Mouse (Mus musculus): Measurements from ENCODE around the gene Pygb.

Gene Pygb

DNA sequence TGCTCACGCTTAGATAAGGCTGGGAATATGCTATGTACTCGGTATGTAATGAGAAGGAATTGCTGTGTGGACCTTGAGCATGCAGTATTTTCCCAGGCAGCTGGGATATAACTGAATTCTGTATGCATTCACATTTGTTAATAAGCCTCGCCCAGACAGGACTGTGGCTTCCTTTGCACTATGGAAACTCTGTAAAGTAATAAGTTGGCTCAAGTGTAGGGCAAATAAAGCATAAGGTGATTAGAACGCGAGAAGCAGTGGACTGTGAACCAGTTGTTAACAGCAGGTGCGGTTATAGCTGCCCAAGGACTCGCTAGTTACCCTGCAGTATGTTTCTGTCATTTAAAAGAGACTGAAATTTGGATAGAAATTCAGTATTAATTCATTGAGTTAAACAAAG, 11.5 kb downstream of the Pygb start:
- no peak for DNase-seq

DNA sequence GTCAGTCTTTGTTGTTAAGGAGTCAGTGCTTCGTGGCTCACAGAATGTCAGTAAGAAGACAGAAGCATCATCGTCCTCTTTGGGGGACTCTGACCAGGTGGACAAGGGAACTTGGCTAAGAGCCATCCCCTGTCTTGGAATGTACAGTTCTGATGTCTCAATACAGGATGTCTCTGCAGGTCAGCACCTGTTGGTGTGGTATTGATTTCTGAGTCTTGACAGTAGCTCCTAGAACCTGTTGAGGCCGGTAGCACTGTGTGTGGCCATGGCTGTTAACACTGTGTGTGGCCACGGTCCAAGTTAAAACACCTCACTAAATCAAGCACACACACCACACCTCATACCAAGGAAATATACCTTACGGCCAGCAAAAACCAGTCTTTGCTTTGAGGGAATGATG, 14.1 kb downstream of the Pygb start:
- DNase-seq = no peak

DNA sequence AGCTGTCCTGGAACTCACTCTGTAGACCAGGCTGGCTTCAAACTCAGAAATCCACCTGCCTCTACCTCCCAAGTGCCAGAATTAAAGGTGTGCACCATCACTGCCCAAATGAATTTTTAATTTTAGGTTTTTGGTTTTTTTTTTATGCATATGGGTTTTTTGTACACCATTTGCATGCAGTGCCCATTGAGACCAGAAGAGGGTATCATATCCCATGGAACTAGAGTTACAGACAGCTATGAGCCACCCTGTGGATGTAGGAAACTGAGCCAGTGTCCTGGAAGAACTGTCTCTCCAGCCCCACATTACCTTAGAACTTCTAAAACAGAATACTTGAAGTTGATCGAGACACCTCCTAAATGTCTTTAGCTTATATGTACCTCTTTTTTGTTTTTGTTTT, 16.5 kb downstream of the Pygb start:
- no peak for DNase-seq

DNA sequence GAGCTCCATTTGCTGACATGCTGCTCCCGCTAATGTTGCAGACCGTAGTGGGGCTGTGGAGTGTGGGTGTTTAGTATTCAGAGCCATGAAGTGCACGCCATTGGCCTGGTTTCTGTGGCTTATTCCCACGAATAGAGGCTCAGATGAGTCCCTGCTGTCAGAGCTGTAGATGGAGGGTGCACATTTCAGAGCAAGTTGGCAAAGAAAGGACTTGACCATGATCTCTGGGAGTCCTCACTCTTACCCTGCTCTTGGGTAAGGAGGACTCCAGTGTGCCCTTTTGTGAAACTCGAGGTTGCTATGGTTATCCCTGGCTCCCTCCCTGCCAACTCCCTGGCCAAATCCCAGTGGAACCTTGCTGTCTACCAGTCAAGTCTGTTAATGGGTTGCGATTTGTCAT, 21.8 kb downstream of the Pygb start:
- DNase-seq = no peak

DNA sequence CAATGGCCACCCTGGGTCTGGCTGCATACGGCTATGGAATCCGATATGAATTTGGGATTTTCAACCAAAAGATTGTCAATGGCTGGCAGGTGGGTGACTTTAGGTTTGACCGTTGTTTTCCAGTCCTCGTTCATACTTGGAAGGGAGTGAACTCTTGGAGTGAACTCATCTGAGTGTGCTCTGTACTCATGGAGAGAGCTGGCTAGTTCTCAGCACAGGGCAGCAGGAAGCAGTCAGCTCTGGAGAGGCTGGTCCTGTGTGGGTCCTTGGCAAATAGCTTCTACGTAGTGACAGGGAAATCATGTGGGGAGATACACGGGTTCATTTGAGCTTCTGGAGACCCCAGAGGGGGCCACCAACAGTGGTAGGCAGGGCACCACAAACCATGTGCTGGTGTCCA, 22.3 kb downstream of the Pygb start:
- DNase-seq = no peak

DNA sequence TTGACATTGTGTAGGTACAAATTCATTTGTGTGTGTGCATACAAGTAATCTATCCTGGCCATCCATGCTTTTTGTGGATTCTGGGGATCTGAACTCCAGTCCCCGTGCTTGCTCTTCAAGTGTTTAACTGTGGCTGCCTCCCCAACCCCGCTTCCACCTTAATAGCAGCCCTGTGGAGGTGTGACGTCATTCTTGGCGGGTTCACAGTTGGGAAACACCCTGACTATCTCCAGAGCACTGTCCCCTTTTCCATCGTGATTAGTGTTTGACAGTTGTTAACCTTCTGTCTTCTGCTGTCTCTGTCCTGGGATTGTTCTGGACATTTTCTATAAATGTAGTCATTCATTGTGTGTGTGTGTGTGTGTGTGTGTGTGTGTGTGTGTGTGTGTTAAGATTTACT, 24.1 kb downstream of the Pygb start:
- no peak for DNase-seq

DNA sequence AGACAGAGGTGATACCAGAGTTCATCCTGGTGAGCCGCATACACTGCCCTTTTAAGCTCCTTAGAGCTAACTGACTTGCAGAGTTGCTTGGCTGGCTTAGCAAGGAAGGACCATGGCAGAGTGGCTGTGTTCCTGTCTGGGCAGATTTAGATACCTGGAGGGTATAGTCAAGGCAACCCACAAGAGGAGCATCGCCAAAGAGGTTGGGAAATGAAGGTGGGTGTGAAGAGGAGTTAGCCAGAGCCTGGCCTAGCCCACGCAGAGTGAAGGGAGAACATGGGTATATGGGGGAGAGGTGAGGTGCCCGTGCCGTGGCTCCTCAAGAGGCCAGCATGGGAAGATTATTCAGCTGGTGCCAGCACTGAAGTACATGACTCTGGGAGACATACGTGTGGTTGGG, 26.3 kb downstream of the Pygb start:
- DNase-seq = no peak

DNA sequence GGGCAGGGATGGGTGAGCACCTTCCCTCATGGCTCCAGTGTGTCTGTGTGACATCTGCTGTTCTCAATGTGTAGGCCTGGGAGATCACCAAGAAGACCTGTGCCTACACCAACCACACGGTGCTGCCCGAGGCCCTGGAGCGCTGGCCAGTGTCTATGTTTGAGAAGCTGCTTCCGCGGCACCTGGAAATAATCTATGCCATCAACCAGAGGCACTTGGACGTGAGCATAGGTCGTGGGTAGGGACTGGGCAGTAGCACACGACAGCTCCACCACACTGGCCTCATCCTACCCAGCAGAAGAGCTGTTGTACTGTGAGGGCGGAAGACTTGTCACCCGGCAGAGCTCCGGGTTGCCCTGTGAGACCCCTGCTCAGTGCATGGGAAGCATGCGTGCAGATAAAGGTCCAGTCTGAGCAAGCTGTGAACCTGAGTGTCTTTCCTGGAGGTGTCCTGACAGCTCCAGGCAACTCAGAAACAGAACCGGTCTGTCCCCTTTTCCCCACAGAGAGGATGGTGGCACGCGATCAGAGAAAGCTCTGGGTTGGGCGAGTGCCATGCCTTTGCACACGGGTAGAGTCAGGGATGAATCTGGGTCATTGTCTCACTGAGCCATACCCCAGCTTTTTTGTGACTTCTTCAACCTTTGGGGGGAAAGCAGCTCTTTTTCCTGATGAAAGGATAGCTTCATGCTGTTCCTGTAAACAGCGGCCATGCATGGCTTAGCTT, 30.3 kb downstream of the Pygb start:
- DNase-seq = no peak

DNA sequence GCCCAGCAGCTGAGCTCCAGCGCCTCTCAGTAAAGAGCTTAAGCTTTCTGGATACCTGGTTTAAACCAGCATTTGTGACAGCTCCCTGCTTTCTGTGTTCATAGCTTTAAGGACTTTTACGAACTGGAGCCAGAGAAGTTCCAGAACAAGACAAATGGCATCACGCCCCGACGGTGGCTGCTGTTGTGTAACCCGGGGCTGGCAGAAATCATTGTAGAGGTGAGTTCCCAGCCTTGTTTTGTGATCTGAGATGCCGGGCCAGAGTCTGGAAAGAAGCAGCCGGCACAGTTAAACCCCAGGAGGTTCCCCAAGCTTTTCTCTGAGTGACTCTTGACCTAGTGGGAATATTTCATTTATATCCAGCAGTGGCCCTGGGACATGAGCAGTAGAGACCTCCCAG, 32.2 kb downstream of the Pygb start:
- DNase-seq = no peak

DNA sequence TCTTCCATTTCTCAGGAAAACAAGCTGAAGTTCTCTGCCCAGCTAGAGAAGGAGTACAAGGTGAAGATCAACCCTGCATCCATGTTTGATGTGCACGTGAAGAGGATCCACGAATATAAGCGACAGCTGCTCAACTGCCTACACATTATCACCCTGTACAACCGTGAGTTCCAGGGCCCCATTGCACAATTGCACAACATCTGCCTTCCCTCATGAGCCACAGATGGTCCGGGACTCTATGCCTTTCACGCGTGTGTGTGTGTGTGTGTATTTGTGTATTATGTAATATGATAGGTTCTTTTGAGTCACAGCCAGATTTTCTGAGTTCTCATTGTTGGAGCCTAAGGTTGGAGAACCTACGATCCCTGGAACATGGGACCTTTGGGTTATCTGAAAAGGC, 34.2 kb downstream of the Pygb start:
- DNase-seq = no peak

DNA sequence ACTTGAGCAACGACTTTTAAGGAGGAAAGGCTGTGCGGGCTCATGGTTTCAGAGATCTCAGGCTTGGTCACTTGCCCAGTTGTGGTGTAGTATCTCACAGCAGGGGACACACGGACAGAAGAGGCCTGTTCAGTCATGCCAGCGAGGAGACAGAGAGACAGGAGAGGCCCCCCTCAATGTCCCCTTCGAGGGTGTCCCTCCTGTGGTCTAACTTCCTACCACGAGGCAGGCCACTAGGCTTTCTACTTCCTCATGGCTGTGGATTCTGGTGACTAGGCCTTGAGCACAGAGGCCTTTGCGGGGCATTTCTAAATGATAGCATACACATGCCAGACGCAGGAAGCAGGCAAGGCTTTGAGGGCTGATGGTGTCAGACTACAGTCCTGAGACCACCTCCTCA, 36.5 kb downstream of the Pygb start:
- DNase-seq = no peak

DNA sequence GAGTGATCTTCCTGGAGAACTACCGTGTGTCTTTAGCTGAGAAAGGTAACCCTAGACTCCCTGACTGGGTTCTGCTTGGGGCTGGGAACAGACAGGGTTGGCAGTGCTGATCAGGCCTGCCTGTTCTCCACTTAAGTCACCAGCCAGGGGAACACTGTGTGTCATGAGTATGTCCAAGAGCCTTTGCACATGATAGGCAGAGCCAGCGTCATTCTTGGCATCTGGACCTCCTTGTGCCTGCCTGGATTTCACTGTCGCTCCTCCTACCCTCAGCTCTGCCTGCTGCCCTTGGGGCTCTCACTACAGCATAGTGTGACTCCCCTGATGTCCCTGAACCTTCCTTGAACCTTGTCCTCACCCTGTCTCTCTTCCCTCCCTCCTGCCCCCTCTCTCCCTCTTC, 39.9 kb downstream of the Pygb start:
- no peak for DNase-seq

DNA sequence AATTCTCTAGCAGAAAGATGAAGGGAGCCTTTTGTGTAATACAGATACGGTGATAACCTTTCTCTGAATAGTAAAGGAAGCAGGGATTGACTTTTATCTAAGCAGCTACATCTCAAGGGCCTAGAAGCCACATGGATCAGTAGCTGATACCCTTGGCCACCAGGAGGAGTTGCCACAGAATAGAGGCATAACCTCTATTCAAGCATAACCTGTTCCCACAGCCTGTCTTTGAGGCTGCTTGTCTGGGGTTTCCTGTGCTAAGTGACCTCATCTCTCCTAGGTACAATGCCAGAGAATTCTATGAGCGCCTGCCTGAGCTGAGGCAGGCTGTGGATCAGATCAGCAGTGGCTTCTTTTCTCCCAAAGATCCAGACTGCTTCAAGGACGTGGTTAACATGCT, 41.6 kb downstream of the Pygb start:
- no peak for DNase-seq

DNA sequence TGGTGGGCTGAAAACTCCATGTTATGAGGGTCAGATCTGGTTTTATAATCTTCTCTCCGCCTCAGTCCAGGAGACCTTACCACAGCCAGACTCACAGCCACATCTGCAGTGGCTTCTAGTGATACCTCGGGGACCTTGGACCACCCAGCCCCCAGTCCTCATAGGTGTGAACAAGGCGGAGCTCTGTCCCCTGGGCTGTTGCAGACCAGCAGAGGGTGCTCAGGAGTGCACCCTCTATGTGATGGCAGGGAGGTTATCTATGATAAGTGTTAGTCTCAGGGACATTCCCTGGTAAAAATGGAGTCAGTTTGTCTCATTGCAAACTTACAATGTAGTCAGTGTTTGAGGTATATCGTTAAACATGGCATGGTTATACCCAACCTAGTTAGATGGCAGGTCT, 42.1 kb downstream of the Pygb start:
- DNase-seq = no peak

DNA sequence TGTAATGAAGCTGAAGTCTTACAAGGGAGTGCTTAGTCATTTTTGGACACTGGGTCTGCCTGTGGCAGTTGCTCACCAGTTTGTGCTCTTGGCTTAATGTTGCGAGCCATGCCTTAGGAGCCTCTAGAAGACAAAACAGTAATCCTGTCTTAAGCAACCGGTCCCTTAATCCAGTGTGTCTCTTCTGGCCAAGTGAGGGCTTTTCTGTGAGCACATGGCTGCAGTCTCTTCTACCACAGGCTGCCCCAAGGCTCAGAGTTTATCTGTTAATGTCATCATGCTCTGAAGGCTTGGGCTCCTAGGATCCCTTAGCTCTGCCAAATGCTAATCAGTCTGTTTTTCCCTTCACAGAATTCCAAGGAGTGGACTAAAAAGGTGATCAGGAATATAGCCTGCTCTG, 43.5 kb downstream of the Pygb start:
- DNase-seq = no peak

DNA sequence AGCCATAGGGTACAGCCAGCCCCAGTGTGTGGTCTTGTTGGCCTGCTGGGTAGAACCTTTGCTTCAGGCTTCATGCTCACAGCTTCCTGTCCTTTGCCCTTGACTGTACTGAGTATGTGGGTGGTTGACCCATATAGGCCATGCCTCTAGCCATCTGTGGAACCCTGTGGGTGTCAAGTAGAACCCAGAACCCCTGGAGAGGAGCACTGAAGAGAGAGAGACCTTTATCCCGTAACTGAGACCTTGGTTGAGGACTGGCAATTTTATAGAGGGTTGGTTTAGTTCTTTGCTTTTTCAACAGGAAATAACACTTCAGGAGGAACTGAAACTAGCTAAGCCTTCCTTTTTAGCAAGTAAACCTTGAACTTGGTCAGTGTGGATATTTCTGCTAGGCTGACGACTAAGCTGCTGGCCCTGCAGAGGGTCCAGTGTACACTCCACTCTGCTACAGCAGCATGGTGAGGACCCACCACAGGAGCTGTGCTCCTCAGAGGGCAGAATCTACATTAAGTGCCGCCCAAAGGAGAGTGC, 44.4 kb downstream of the Pygb start:
- no peak for DNase-seq

DNA sequence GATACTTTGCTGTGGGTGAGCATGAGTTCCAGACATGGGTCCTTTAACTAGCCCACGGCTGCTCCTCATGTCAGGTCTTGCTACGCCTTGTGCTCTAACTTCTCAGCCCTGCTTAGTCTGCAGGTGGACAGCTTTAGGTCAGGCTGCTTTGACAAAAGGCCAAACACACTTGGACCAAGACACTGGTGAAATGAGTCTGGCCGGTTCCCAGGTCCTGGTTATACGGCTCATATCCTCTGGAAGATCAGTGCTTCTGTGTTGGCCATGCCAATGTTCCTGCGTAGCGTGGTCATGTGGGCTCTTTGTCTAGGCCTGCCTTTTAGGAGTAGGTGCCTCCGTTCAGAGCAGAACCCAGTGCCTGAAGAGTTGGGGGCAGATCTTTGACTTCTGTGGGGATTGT, 45.5 kb downstream of the Pygb start:
- no peak for DNase-seq

DNA sequence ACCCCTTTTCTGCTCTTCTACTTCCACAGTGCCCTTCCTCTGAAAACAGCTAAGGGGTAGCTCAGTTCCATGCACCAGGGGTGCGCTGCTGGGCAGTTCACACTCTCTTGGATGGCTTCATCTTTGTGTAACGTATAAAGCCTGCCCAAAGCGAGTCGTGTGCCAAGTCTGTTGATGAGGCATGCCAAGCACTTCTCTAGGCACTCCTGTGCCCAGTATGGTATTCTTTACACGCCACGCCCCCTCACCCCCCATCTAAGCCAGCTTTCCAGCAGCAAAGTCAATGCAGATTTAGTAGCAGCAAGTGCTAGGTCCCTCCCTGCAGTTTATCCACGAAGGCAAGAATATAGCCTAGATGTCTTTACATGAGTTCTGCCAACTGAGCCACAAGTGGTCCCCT, 48.1 kb downstream of the Pygb start:
- DNase-seq = no peak

DNA sequence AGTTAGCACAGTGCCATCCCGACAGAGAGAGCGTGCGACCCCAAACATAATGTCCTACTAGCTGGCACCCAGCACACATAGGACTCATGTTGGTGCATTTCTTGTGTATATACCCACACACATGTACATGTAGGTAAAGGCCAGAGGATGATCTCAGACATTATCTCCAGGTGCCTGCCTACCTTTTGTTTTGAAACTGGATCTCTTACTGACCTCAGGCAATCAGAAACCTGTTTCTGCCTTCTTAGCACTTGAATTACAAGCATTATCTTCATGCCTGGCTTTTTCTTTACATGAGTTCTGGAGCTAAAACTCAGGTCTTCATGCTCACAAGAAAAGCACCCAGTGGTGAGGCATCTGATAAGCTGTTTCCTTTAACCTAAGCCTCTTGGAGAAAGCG, 49.4 kb downstream of the Pygb start:
- no peak for DNase-seq

DNA sequence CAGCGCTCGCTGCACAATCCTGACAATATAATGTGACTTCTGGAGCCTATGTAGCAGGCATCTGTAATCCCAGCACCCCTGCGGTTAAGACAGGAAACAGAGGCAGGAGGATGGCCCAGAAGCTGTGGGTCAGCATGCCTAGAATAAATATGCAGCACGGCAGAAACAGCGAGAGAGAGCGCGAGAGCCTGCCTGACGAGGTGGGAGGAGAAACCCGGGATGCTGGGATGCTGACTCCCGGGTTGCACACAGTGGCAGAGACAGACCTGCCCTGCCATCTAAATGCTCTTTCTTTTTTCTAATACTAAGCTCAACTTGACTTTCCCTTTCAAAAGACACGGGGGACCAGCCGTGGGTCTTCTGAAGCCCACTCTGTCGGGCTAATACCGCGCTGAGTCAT, 50.4 kb downstream of the Pygb start:
- no peak for DNase-seq

DNA sequence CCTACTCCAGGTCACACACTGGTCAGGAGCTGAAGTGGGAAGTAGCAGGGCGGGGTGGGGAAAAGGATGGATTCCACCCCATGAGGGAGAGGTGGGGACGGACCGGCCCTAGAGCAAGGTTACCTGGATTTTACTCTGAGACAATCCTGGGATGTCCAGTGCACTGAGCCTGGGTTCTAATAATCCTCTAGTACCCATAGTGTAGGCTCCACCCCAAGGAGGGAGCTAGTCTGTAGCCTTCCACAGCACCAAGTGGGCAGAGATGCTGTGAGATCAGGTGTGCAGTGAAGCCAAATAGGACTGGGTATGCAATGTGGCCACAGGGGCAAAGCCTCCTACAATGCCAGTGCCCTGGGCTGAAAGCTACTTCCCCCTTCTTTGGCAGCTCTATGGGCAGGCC, 51.2 kb downstream of the Pygb start:
- DNase-seq = no peak

DNA sequence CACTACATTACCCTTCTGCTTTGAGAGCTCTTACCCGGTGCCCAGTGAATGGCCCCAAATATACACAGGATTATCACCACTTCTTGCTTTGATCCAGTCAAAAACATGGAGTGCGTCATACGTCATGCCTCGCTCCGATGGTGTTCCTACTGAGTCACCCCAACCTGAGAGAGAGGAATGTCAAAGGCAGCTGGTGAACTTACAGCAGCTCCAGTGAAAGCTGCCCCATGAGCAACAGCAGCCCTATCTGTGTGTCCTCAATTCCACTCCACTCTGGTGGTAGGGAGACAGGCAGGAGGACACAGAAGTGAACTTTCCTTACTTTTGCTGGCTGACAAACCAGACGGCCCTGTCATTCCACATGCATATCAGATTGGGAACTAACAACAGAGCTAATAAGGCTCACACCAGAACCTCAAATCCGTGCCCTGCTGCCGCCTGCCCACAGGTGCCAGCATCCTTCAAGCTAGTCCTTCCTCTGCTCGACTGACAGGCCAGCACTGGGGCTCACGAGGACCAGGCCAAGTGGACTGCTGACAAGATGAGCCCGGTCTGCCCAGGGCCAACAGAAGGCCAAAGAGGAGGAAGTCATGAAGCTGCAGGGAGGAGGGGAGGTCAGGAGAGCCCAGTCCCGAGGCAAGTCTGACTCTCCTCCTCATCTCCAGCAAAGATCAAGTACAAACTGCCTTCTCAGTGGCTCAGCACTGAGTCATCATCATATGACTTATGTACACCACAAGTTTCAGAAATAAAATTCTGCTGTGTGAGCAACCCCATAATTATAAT, 53.3 kb downstream of the Pygb start:
- DNase-seq = no peak

DNA sequence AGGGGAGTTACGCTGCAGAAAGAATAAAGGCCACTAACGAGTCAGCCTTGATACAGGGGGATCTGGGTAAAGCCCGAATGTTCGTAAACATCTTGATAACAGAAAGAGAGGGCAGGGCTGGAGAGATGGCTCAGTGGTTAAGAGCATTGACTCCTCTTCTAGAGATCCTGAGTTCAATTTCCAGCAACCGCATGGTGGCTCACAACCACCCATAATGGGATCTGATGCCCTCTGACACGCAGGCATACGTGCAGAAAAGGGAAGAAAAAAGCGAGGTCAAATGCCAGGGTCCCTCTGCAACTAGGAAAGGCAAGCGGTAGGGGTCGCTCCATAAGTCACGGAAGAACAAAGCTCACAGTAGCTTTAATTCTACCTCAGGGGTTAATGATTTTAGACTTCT, 54.6 kb downstream of the Pygb start:
- no peak for DNase-seq

DNA sequence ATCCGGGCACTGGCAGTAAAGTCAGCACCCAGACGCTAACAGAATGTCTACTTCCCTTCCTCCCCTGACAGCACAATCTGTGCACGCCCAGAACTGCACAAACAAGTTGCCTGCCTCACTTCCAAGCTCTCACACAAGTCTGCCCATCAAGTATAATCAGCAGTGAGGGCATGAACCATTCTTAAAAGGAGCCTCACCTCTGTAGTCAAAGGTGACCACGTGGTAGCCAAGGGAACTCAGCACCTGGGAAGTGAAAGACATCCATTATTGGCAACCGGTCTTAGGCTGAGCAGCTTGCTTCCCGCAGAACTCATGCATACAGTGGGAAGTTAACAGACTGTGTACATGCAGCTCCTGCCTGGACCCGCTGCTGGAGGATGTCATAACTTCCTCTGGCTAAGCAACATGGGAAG, 55.5 kb downstream of the Pygb start:
- no peak for DNase-seq

DNA sequence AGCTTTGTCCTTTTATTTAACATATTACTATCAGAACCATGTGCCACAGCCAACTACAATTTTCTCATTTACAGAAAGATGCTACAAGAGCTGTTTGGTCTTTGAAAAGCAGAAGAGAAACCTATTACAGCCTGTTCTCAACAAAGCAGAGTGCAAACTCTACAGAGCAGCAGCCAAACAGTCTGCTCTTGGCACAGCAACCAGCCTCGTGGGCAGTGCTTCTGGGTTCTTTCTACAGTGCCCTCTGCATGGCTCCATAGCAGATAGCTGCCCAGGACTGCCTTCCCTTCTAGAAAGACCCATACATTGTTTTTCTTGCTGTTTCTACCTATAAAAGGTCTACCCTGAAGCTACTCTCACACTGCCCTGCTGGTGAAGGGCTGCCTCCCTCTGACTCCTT, 58.3 kb downstream of the Pygb start:
- no peak for DNase-seq

Measured in right cerebral cortex, postnatal 4 days (tissue).